Mouse (Mus musculus) midbrain, postnatal 0 days (tissue): ENCODE data around the gene Ankrd10. TPM values are rescaled to one million over a fixed set of nuclear protein-coding genes. Genes with fewer than 3 reads are reported as not detected.

Source experiments
- ATAC-seq: fragments of 200-750 bp; cut with Nextera tagmentation; 2 replicates; pipeline ENCODE4 v1.8.0; 2017; ENCODE audit warnings: moderate number of reproducible peaks, mild to moderate bottlenecking, moderate TSS enrichment, moderate library complexity; ENCODE audit not compliant: low FRiP score
- DNase-seq: peaks from one replicate; pipeline ENCODE4 v3.0.0-alpha.2; 2015; ENCODE audit warnings: low spot score
- H3K27ac ChIP-seq: fragments of 300-500 bp; sonication (generic); 2 replicates; pipeline ENCODE4 v1.5.1; 2014; ENCODE audit warnings: low read depth, mild to moderate bottlenecking, low read length, mixed read lengths
- H3K27me3 ChIP-seq: fragments of 300-500 bp; sonication (generic); 2 replicates; pipeline ENCODE4 v1.6.1; 2014; ENCODE audit warnings: low read length, control low read depth, mixed read lengths; ENCODE audit not compliant: insufficient read depth
- H3K36me3 ChIP-seq: fragments of 300-500 bp; sonication (generic); 2 replicates; pipeline ENCODE4 v1.6.1; 2014; ENCODE audit warnings: low read length, control low read depth, mixed read lengths; ENCODE audit not compliant: insufficient read depth
- H3K4me1 ChIP-seq: fragments of 300-500 bp; sonication (generic); 2 replicates; pipeline ENCODE4 v1.6.1; 2014; ENCODE audit warnings: mild to moderate bottlenecking, control low read depth, antibody characterized with exemption, low read length, mixed read lengths; ENCODE audit not compliant: insufficient read depth
- H3K4me2 ChIP-seq: fragments of 300-500 bp; sonication (generic); 2 replicates; pipeline ENCODE4 v1.6.1; 2014; ENCODE audit warnings: low read depth, mild to moderate bottlenecking, low read length, mixed read lengths; ENCODE audit not compliant: poor library complexity, severe bottlenecking
- H3K4me3 ChIP-seq: fragments of 300-500 bp; sonication (generic); 2 replicates; pipeline ENCODE4 v1.5.1; 2014; ENCODE audit warnings: low read depth, mild to moderate bottlenecking, low read length, moderate library complexity
- H3K9ac ChIP-seq: fragments of 300-500 bp; sonication (generic); replicated peaks from 2 replicates; pipeline ENCODE4 v1.6.1; 2014; ENCODE audit warnings: mild to moderate bottlenecking, low read length, moderate library complexity, mixed read lengths; ENCODE audit not compliant: poor library complexity, severe bottlenecking
- H3K9me3 ChIP-seq: fragments of 300-500 bp; sonication (generic); 2 replicates; pipeline ENCODE4 v1.6.1; 2016; ENCODE audit warnings: low read length, control low read depth
- CTCF ChIP-seq: IDR thresholded peaks from 2 replicates; pipeline ENCODE4 v1.5.1; 2016; ENCODE audit warnings: antibody characterized with exemption, mild to moderate bottlenecking
- WGBS: fragments of 180-500 bp; shearing (Covaris S2); extraction: QIAGEN DNeasy Blood & Tissue Kit; methylation state at CpG from one replicate; pipeline ENCODE4 v1.1.7; 2014; 5-methylcytosine and 5-hydroxymethylcytosine counted together
- polyA plus RNA-seq: library from polyadenylated mRNA; unstranded; fragments of >200 nt; fragmentation: Nextera tagmentation; extraction: Ambion mirVana; gene quantifications from 2 replicates; pipeline ENCODE4 v1.2.1, GENCODE M21; 2015
- total RNA-seq: library from RNA; depleted of rRNA; stranded (reverse); fragments of >200 nt; gene quantifications from 2 replicates; pipeline ENCODE4 v1.2.3, GENCODE M21; 2014

Gene Ankrd10
- total and polyA plus RNA-seq, 2 experiments from 2014 or later: 86.0 to 126 TPM

- Histone ChIP-seq H3K9me3 (no peaks in the 10 kb centered on the region), H3K36me3 (no peaks in the 10 kb centered on the region; the same call in 1 of the 2 replicates), H3K9ac (no peak overlapping the region), H3K4me1 (no peaks in the 10 kb centered on the region), H3K4me2 (no peak overlapping the region), H3K27me3 (no peaks in the 10 kb centered on the region), H3K27ac (no peak overlapping the region), H3K4me3 (no peak overlapping the region)
- WGBS: 73% methylated on average over 2 of the region's 2 CpGs
- no peak for TF ChIP-seq CTCF
- ATAC-seq (no peak), DNase-seq (peak; percentile 56)
Observed at GRCm38 (mm10) chr8:11643123-11643522, 7.6 kb upstream of the Ankrd10 start.

DNA sequence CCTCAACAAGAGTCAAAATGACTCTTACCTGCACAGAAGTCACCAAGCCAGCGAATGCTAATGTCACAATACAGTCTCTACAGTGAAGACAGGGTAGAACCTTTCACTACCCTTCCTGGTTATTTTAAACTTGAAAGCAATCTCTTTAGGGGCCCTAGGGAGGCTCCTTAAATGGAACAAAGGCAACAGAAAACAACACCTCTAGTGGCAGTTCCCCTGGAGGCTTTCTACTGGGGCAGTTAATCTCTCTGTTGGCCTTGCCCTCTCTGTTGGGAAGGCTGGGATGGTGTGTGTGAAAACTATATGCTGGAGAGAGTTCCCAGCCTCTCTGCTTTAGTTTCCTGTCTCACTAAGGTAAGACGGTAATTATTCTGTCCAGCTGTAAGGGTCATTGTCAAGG, 5.0 kb upstream of the Ankrd10 start:
- 64% methylated on average over 2 of the region's 2 CpGs for WGBS
- no peak for TF ChIP-seq CTCF
- H3K27me3 ChIP-seq: no peaks in the 10 kb centered on the region
- no peaks in the 10 kb centered on the region; the same call in 1 of the 2 replicates for H3K36me3 ChIP-seq
- H3K4me1 ChIP-seq: no peaks in the 10 kb centered on the region
- no peak overlapping the region for H3K4me3 ChIP-seq
- no peak overlapping the region for H3K27ac ChIP-seq
- DNase-seq: no peak
- no peaks in the 10 kb centered on the region for H3K9me3 ChIP-seq
- no peak overlapping the region for H3K9ac ChIP-seq
- no peak for ATAC-seq
- no peak overlapping the region for H3K4me2 ChIP-seq

GRCm38 (mm10) chr8:11637531-11637930, 2.0 kb upstream of the Ankrd10 start:
- peaks cover 14% of the 10 kb centered on the region; the same call in 1 of the 2 replicates for H3K4me1 ChIP-seq
- no peak overlapping the region for H3K4me3 ChIP-seq
- no peak for DNase-seq
- H3K4me2 ChIP-seq: no peak overlapping the region
- 97% methylated on average over 7 of the region's 7 CpGs for WGBS
- no peak for ATAC-seq
- H3K9ac ChIP-seq: no peak overlapping the region
- no peak for TF ChIP-seq CTCF
- no peaks in the 10 kb centered on the region for H3K27me3 ChIP-seq
- no peak overlapping the region for H3K27ac ChIP-seq
- peaks cover 2% of the 10 kb centered on the region; the same call in 1 of the 2 replicates for H3K36me3 ChIP-seq
- H3K9me3 ChIP-seq: no peaks in the 10 kb centered on the region

GRCm38 (mm10) chr8:11636324-11637057, 934 bp upstream of the Ankrd10 start:
- DNase-seq (peak; percentile 85), ATAC-seq (peak; percentile 17)
- Histone ChIP-seq H3K9ac (peak overlapping the region; percentile 94), H3K27me3 (no peaks in the 10 kb centered on the region), H3K36me3 (peaks cover 8% of the 10 kb centered on the region), H3K27ac (peak overlapping the region; percentile 98), H3K4me3 (peak overlapping the region; percentile 90), H3K4me1 (peaks cover 14% of the 10 kb centered on the region; the same call in 1 of the 2 replicates), H3K9me3 (no peaks in the 10 kb centered on the region), H3K4me2 (peak overlapping the region; percentile 80)
- WGBS: 4% methylated on average over 30 of the region's 30 CpGs
- TF ChIP-seq CTCF: no peak

DNA sequence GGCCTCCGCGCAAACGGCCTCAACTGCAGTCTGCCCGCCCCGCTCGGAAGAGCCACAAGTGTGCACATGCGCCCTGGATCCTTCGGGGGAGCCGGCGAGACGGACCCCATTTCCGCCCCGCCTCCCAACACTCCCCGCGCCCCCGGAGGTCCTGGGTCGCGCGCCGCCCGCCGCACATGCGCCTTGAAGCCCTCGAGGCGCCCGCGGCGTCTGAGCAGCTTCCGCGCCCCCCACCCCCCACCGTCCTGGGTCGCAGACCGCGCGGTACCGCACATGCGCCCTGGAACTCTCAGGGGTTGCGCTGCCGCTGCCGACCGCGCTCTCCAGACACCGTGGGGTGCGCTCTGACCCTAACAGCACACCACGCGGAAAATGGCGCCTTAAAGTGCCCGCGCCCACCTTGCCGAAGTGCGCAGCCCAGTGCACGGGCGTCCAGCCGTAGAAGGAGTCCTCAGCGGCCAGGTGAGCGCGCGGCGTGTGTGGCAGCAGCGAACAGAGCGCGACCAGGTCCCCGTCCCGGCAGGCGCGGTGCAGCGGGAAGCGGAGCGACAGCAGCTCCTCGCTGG, 462 bp downstream of the Ankrd10 start:
- no peaks in the 10 kb centered on the region for H3K9me3 ChIP-seq
- peak overlapping the region; percentile 98 for H3K27ac ChIP-seq
- under 1% methylated on average over 70 of the region's 70 CpGs for WGBS
- peak overlapping the region; percentile 94 for H3K9ac ChIP-seq
- DNase-seq (peak; percentile 94), ATAC-seq (peak; percentile 91)
- peak overlapping the region; percentile 90 for H3K4me3 ChIP-seq
- TF ChIP-seq CTCF: peak; percentile 24; the same call in 1 of the 2 replicates
- no peaks in the 10 kb centered on the region for H3K27me3 ChIP-seq
- peaks cover 14% of the 10 kb centered on the region; the same call in 1 of the 2 replicates for H3K4me1 ChIP-seq
- peak overlapping the region; percentile 80 for H3K4me2 ChIP-seq
- H3K36me3 ChIP-seq: peaks cover 19% of the 10 kb centered on the region
